Mouse (Mus musculus) limb, embryonic 13.5 days (tissue): ENCODE data around the gene Pigl. TPM values are rescaled to one million over a fixed set of nuclear protein-coding genes. Genes with fewer than 3 reads are reported as not detected.

Source experiments
- ATAC-seq: fragments of 200-750 bp; cut with Nextera tagmentation; 2 replicates; pipeline ENCODE4 v1.8.0; 2017; ENCODE audit warnings: low read depth, moderate number of reproducible peaks, moderate TSS enrichment; ENCODE audit not compliant: low FRiP score
- H3K27ac ChIP-seq: fragments of 300-500 bp; sonication (generic); 2 replicates; pipeline ENCODE4 v1.5.1; 2015; ENCODE audit warnings: inconsistent platforms, mild to moderate bottlenecking, moderate library complexity
- H3K27me3 ChIP-seq: fragments of 300-500 bp; sonication (generic); 2 replicates; pipeline ENCODE4 v1.6.1; 2015; ENCODE audit warnings: mild to moderate bottlenecking, inconsistent platforms
- H3K36me3 ChIP-seq: fragments of 300-500 bp; sonication (generic); 2 replicates; pipeline ENCODE4 v1.6.1; 2015; ENCODE audit warnings: inconsistent platforms, mild to moderate bottlenecking, moderate library complexity
- H3K4me1 ChIP-seq: fragments of 300-500 bp; sonication (generic); 2 replicates; pipeline ENCODE4 v1.6.1; 2015; ENCODE audit warnings: inconsistent platforms
- H3K4me2 ChIP-seq: fragments of 300-500 bp; sonication (generic); replicated peaks from 2 replicates; pipeline ENCODE4 v1.6.1; 2015; ENCODE audit warnings: inconsistent platforms, mild to moderate bottlenecking, moderate library complexity
- H3K4me3 ChIP-seq: fragments of 300-500 bp; sonication (generic); 2 replicates; pipeline ENCODE4 v1.5.1; 2015; ENCODE audit warnings: moderate library complexity, mild to moderate bottlenecking, inconsistent platforms
- H3K9ac ChIP-seq: fragments of 300-500 bp; sonication (generic); 2 replicates; pipeline ENCODE4 v1.6.1; 2015; ENCODE audit warnings: mild to moderate bottlenecking, inconsistent platforms
- H3K9me3 ChIP-seq: fragments of 300-500 bp; sonication (generic); 2 replicates; pipeline ENCODE4 v1.6.1; 2016; ENCODE audit warnings: inconsistent platforms
- WGBS: fragments of 180-500 bp; shearing (Covaris S2); methylation state at CpG from one replicate; pipeline ENCODE4 v1.1.7; 2015; 5-methylcytosine and 5-hydroxymethylcytosine counted together
- polyA plus RNA-seq: library from polyadenylated mRNA; unstranded; fragments of >200 nt; fragmentation: Nextera tagmentation; extraction: Ambion mirVana; gene quantifications from 2 replicates; pipeline ENCODE4 v1.2.1, GENCODE M21; 2015

Pigl gene
- polyA plus RNA-seq, 1 experiment from 2014 or later = 9.6 TPM

DNA sequence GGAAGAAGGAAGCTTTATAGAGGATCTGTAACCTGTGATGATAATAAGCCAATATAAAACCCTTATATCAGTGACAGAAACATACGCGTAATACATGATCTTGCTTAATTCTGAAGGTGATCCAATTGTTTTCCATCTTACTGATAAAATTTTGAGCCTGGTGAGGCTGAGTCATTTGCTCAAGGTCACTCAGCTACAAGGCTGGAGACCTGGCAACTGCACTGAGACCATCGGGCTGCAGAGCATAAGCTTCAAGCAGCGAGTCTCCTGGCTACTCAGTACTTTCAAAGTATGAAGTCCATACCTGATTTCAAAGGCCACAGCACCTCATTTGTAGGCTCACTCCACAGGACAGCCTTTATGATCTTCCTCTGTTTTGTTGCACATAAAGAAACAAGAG is 17.9 kb downstream of the Pigl start:
- H3K4me3 ChIP-seq = no peak overlapping the region
- no peak overlapping the region for H3K9ac ChIP-seq
- ATAC-seq = no peak
- H3K9me3 ChIP-seq = no peaks in the 10 kb centered on the region
- H3K4me1 ChIP-seq = no peaks in the 10 kb centered on the region
- H3K27ac ChIP-seq = no peak overlapping the region
- 91% methylated on average over 4 of the region's 4 CpGs for WGBS
- H3K4me2 ChIP-seq = no peak overlapping the region
- no peaks in the 10 kb centered on the region for H3K27me3 ChIP-seq
- no peaks in the 10 kb centered on the region for H3K36me3 ChIP-seq

DNA sequence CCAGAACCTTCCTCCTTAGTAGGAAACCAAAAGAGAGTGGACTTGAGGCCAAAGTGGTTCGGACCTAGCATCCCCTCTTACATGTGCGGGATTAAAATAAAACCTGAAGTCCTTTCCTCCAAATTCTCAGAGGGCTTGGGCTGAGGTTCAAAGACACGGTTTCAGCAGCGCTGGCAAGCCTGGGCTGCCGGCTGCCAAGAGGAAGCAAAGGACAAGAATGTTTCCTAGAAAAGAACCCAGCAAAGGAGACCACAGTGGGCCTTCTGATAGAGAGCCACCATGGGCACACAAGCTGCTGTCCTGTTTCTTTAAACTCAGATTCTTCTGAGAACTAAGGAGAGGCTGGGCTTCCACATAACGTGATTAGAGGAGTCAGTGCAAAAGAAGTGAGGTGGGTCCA is 20.7 kb downstream of the Pigl start:
- Histone ChIP-seq H3K9ac (no peak overlapping the region), H3K4me3 (no peak overlapping the region), H3K36me3 (no peaks in the 10 kb centered on the region), H3K9me3 (no peaks in the 10 kb centered on the region), H3K27ac (no peak overlapping the region), H3K27me3 (no peaks in the 10 kb centered on the region), H3K4me2 (no peak overlapping the region), H3K4me1 (no peaks in the 10 kb centered on the region)
- ATAC-seq = no peak
- WGBS = 70% methylated on average over 6 of the region's 6 CpGs

DNA sequence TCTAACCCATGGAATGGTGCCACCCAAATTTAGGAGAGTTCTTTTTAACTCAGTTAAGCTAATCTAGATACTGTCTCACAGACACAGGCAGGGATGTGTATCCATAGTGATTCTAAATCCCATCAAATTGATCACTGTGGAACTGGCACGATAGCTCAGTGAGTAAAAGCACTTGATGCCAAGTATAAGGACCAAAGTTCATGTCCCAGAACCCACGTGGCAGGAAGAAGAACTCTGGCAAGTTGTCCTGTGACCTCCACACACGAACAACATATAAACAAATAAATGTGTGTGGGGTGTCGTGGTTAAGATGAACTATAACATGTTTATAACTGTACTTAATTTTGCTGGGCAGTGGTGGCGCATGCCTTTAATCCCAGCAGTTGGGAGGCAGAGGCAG is 21.3 kb downstream of the Pigl start:
- ATAC-seq = no peak
- Histone ChIP-seq H3K4me3 (no peak overlapping the region), H3K9ac (no peak overlapping the region), H3K4me2 (no peak overlapping the region), H3K4me1 (no peaks in the 10 kb centered on the region), H3K27ac (no peak overlapping the region), H3K27me3 (no peaks in the 10 kb centered on the region), H3K9me3 (no peaks in the 10 kb centered on the region), H3K36me3 (no peaks in the 10 kb centered on the region)
- 85% methylated on average over 5 of the region's 5 CpGs for WGBS

DNA sequence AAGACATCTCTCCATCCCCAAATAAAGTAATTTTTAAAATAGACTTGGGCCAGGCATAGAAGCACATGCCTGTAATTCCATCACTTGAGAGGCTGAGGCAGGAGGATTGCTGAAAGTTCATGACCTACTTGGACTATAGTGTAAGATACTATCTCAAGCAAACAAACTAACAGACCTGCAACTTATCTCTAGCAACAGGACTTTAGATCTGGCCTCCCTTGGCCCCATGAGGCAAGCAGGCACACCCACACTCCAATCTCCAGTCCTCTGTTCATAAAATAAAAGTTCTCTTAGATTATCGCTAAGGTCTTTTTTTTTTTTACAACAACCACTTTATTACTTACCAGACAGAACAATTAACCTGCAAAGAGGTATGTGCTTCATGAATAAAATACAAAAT is 28.7 kb downstream of the Pigl start:
- H3K36me3 ChIP-seq = no peaks in the 10 kb centered on the region
- H3K4me1 ChIP-seq = peaks cover 4% of the 10 kb centered on the region; the same call in 1 of the 2 replicates
- no peak overlapping the region for H3K4me3 ChIP-seq
- H3K27me3 ChIP-seq = no peaks in the 10 kb centered on the region
- ATAC-seq = no peak
- 68% methylated on average over 1 of the region's 1 CpGs for WGBS
- H3K9ac ChIP-seq = no peak overlapping the region
- no peak overlapping the region for H3K4me2 ChIP-seq
- no peak overlapping the region for H3K27ac ChIP-seq
- H3K9me3 ChIP-seq = no peaks in the 10 kb centered on the region

DNA sequence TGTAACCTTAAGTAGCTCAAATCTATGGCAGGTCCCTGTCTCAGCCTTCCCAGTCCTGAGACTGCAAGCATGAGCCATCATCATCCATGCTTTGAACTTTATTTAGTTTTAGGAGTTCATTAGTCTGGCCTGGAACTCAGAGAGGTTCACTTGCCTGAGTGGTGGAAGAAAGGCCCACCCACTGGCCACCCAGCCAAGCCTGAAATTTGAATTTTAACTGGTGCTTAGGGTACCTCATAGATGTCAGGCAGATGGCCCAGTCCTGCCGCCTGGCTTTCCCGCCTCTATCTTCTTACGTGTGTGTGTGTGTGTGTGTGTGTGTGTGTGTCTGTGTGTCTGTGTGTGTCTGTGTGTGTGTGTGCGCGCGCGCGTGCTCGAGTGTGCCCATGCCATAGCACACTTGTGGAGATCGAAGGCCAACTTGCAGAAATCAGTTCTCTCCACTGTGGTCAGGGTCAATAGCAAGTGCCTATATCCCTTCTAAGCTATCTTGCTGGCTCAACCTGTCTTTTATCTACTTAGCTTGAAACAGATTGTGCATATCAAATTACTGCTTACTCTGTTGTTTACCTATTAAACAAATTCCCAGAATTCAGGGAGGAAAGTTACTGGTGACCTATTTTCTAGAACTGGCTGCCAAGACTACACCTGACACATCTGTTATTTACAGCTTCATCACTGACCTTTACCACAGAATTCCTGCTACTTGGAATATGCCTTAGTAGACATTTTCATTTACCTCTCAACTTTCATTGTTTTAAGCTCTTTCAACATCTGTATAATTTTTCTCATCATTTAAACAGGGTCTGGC is 29.5 kb downstream of the Pigl start:
- WGBS = 94% methylated on average over 10 of the region's 10 CpGs
- Histone ChIP-seq H3K9ac (no peak overlapping the region), H3K27ac (no peak overlapping the region), H3K9me3 (no peaks in the 10 kb centered on the region), H3K4me1 (peaks cover 4% of the 10 kb centered on the region; the same call in 1 of the 2 replicates), H3K4me2 (no peak overlapping the region), H3K36me3 (no peaks in the 10 kb centered on the region), H3K27me3 (no peaks in the 10 kb centered on the region), H3K4me3 (no peak overlapping the region)
- no peak for ATAC-seq

DNA sequence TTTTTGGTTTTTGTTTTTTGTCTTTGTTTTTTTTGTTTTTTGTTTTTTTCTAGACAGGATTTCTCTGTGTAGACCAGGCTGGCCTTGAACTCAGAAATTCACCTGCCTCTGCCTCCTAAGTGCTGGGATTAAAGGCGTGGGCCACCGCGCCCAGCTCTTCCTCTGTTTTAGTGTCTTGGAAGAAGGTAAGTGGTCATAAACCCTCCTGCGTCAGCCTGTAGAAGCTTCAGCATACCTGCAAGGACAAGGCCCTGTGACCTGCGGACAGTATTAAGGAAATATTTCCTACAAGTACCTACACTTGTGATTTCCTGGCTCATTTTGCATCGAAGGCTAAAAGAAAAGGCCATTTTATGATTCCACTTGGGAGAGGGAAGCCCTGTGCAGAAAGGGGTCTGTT is 35.4 kb downstream of the Pigl start:
- Histone ChIP-seq H3K36me3 (no peaks in the 10 kb centered on the region), H3K4me2 (no peak overlapping the region), H3K4me3 (no peak overlapping the region), H3K9ac (no peak overlapping the region), H3K27ac (no peak overlapping the region), H3K4me1 (peaks cover 13% of the 10 kb centered on the region), H3K9me3 (no peaks in the 10 kb centered on the region), H3K27me3 (no peaks in the 10 kb centered on the region)
- WGBS = 95% methylated on average over 6 of the region's 6 CpGs
- ATAC-seq = no peak

DNA sequence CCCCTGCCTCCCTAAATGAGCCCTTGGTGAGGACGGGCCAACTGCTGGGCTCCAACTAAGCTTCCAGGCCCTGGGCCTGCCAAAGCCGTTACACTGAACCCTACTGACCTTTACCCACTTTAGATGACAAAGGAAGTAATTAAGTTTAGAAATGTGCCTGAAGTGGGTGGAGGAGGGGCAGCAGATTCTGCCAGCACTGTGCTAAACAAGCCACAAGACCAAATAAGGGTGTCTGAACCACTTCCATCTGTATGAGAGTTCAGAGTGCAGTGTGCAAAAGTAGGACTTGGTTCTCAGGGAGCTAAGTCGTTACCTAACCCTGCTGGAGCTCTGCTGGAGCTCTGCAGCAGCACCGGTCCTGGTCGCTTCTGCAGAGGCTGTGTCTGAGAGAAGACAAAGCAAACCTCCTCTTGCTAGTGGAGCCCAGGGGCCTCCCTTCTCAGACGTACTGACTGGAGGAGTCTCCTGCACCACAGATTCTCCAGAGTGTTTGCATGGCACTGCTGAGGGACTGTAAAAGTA is 36.6 kb downstream of the Pigl start:
- WGBS = 5% methylated on average over 6 of the region's 6 CpGs
- no peaks in the 10 kb centered on the region for H3K27me3 ChIP-seq
- no peak overlapping the region for H3K4me3 ChIP-seq
- no peaks in the 10 kb centered on the region for H3K36me3 ChIP-seq
- H3K27ac ChIP-seq = peak overlapping the region; percentile 34
- H3K4me2 ChIP-seq = no peak overlapping the region
- peaks cover 9% of the 10 kb centered on the region for H3K4me1 ChIP-seq
- H3K9me3 ChIP-seq = no peaks in the 10 kb centered on the region
- no peak; the same call in 1 of the 2 replicates for ATAC-seq
- no peak overlapping the region for H3K9ac ChIP-seq

DNA sequence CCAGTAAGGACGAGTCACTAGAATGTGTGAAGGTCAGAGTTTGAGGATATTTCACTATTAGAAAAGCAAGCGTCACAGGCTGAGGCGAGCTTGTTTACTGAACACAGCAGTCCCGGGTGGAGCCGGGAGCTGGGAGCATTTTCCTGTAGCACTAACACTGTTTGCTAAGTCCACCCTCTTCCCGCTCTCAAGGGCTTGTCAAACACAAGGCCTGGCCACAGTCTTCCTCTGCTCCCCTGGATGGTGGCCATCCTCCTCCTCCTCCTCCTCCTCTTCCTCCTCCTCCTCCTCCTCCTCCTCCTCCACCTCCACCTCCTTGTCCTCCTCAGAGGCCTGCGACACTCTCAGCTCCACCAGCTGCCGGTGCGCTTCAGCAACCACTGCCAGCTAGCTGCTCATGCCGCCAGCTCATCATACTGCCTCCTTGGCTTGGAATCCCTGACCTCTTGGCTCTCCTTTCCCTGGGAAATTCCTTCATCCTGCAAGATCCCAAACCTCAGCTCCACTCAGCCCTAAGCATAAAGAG is 37.1 kb downstream of the Pigl start:
- H3K4me3 ChIP-seq = no peak overlapping the region
- H3K4me2 ChIP-seq = no peak overlapping the region
- WGBS = 30% methylated on average over 7 of the region's 10 CpGs
- H3K27me3 ChIP-seq = no peaks in the 10 kb centered on the region
- H3K9ac ChIP-seq = no peak overlapping the region
- no peaks in the 10 kb centered on the region for H3K9me3 ChIP-seq
- peaks cover 9% of the 10 kb centered on the region for H3K4me1 ChIP-seq
- ATAC-seq = no peak
- no peaks in the 10 kb centered on the region for H3K36me3 ChIP-seq
- H3K27ac ChIP-seq = peak overlapping the region; percentile 34

DNA sequence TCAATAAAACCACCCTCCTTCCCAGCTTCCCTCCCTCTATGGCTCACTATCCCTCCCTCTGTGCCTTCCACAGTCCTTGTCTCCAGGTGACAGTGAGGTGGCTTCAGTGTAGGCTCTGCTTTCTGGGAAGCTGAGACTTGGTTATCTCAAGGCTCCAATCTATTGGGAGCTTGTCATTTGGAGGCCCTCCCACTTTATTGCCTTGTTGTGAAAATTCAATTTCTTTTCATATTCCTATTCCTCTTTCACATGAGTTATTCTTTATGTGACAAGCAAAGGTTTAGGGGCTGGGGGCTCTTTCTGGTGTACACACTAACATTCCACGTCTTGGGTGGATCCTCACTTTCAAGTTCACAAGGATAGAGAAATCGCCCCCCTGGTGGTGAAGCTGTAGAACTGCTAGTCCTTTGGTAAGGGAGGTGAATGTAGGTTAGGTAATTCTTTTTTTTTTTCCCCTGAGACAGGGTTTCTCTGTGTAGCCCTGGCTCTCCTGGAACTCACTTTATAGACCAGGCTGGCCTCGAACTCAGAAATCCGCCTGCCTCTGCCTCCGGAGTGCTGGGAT is 38.0 kb downstream of the Pigl start:
- Histone ChIP-seq H3K4me1 (peaks cover 9% of the 10 kb centered on the region), H3K4me3 (no peak overlapping the region), H3K27ac (no peak overlapping the region), H3K4me2 (no peak overlapping the region), H3K36me3 (no peaks in the 10 kb centered on the region), H3K27me3 (no peaks in the 10 kb centered on the region), H3K9me3 (no peaks in the 10 kb centered on the region), H3K9ac (no peak overlapping the region)
- 59% methylated on average over 5 of the region's 5 CpGs for WGBS
- ATAC-seq = no peak

DNA sequence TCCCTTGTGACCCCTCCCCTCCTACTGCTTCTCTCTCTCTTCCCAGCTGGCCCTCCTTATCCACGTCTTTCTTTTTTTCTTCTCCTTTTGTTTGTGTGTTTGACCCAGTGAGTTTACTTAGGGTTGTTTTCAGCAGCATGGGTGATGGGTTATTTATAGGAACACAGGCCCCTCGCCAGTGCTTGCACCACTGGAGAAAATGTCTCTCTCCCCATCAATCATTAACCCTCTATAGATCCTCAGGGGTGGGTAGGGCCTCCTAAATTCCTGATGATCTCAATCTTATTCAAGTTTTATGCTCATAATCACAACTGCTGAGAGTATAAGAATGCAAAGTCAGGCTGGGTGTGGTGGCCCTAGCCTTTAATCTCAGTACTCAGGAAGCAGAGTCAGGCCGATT is 38.9 kb downstream of the Pigl start:
- no peaks in the 10 kb centered on the region for H3K27me3 ChIP-seq
- WGBS = 75% methylated on average over 3 of the region's 3 CpGs
- no peak overlapping the region for H3K4me3 ChIP-seq
- H3K4me1 ChIP-seq = peaks cover 9% of the 10 kb centered on the region
- H3K27ac ChIP-seq = no peak overlapping the region
- H3K9me3 ChIP-seq = no peaks in the 10 kb centered on the region
- H3K36me3 ChIP-seq = no peaks in the 10 kb centered on the region
- no peak overlapping the region for H3K9ac ChIP-seq
- H3K4me2 ChIP-seq = no peak overlapping the region
- ATAC-seq = no peak

DNA sequence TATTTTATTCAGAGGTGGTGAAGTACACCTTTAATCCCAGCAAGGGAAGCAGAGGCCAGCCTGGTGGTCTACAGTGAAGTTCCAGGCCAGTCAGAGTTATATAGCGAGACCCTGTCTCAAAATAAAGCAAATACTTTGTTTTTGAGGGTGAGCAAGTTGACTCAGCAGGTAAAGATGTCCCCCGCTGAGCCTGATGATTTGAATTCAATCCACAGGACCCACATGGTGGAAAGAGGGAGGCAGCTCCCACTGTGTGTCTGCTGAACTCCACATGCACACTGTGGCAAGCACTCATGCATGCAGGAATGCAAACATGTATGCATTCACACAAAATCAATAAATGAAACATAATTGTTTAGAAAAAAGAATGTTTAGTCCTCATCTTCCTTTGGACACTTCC is 40.5 kb downstream of the Pigl start:
- H3K27ac ChIP-seq = no peak overlapping the region
- WGBS = 86% methylated on average over 2 of the region's 2 CpGs
- no peak overlapping the region for H3K4me3 ChIP-seq
- no peaks in the 10 kb centered on the region for H3K36me3 ChIP-seq
- ATAC-seq = no peak
- peaks cover 9% of the 10 kb centered on the region for H3K4me1 ChIP-seq
- H3K27me3 ChIP-seq = no peaks in the 10 kb centered on the region
- H3K4me2 ChIP-seq = no peak overlapping the region
- no peak overlapping the region for H3K9ac ChIP-seq
- H3K9me3 ChIP-seq = no peaks in the 10 kb centered on the region

DNA sequence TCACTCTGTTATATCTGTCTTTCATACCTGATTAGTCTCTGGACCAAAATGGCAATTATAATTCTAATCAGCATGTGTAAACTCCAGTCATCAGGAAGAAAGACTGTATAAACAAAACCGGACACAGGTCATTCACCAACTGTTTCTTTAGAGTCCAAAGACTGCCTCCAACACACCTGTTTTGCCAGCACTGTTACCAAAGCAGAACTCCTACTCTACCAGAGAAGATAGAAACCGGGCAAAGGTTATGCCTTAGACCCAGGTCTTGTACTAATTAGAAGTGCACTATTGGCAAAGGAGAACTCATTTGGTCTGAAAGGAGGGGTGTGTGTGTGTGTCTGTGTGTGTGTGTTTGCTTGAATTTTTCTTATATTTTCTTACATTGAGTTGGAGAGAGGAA is 42.3 kb downstream of the Pigl start:
- no peaks in the 10 kb centered on the region for H3K36me3 ChIP-seq
- ATAC-seq = no peak
- no peaks in the 10 kb centered on the region for H3K27me3 ChIP-seq
- no peak overlapping the region for H3K9ac ChIP-seq
- no peak overlapping the region for H3K4me2 ChIP-seq
- H3K4me3 ChIP-seq = no peak overlapping the region
- WGBS = 82% methylated on average over 2 of the region's 2 CpGs
- H3K4me1 ChIP-seq = no peaks in the 10 kb centered on the region
- H3K27ac ChIP-seq = no peak overlapping the region
- no peaks in the 10 kb centered on the region for H3K9me3 ChIP-seq
